Mouse (Mus musculus) gastrocnemius, postnatal 14 days (tissue): ENCODE measurements around the gene Traf2. TPM values are rescaled to one million over a fixed set of nuclear protein-coding genes. Genes with fewer than 3 reads are reported as not detected.

ENCODE experiments used
- DNase-seq: peaks from one replicate; pipeline ENCODE4 v3.0.0; 2021; ENCODE audit warnings: mixed read lengths
- intact Hi-C: fragments of 180-260 bp; cut with DNase I; formaldehyde crosslinking; loops from one replicate; pipeline ENCODE4 v1.15.1; 2025; ENCODE audit warnings: low total_unique reads
- long read RNA-seq, 2 experiments: library from polyadenylated mRNA; stranded (forward); transcript quantifications; one replicate each; pipeline ENCODE4 v2.0.0; 2021
- total RNA-seq, 2 experiments: library from RNA; stranded (reverse); gene quantifications; 2 replicates each; pipeline ENCODE4 v1.2.3; 2021

The Traf2 gene
- 10 to 100 TPM in 1 of 2 experiments, 1 to 10 TPM in 1; 9.7 to 13.3 TPM for total RNA-seq
- long read RNA-seq, experiment 1, transcript Traf2-201 (11 exons, 3,044 nt): major isoform, 15 of 20 reads
- long read RNA-seq, experiment 1, partial matches to known transcripts: 3 of 20 reads
- long read RNA-seq, experiment 1, other reads (novel, unspliced or antisense): 0 of 20 reads
- long read RNA-seq, experiment 2, transcript Traf2-201 (11 exons, 3,044 nt): major isoform, 12 of 19 reads
- long read RNA-seq, experiment 2, partial matches to known transcripts: 4 of 19 reads
- long read RNA-seq, experiment 2, other reads (novel, unspliced or antisense): 1 of 19 reads

DNA sequence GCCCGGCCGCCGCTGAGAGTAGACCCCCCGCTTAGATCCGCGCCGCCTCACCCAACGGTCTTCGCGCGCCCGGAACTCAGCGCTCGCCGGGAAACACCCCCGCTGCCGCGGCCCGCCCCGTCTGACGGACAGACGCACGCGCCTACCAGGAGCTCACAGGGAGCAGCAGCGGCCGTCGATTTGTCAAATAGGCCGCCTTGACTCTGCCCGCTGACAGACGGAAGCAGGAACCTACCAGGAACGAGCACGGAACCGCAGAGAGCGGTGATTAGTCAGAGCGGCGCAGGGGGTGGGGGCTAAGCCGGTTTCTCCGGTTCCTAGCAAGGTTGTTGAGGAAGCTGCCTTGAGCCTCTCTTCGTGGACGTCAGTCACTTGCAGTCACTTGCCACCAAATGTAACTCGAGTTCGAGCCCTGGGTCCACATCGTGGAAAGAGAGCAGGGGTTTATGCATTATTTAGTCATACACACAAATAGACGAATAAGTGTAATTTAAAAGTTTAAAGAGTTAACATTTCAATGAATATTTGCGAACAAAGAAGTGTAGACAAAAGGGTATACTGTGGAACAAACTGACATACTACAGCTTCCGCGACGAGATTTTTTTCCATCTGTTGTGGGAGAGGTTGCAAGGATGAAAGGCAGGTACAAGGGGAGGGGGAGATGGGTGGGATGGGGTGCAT, at the start of gene Traf2:
TSS of gene Traf2 (minus strand) at position 130 of the 681 bp plus-strand sequence.
- DNase-seq: peak; percentile 98
- intact Hi-C loops: no loop called here

DNA sequence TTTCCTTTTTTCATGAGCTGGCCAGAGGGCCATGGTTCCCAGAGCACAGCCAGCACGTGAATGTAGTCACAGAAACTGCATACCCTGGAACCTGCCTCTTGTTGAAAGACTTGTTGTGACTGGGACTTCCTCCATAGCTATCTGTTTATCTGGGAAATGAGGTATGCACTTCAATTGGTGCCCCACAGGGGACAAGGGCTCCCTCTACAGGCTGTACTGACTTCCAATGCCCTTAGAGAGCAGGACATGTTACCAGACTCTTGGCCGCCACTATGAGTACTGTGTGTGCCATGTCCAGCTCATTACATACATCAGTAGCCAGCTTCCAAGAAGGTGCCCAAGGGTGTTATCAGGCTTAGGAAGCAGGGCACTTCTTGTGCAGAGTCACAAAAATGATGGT, 45.1 kb upstream of the Traf2 start:
- no peak for DNase-seq
- intact Hi-C loops: no loop called here

DNA sequence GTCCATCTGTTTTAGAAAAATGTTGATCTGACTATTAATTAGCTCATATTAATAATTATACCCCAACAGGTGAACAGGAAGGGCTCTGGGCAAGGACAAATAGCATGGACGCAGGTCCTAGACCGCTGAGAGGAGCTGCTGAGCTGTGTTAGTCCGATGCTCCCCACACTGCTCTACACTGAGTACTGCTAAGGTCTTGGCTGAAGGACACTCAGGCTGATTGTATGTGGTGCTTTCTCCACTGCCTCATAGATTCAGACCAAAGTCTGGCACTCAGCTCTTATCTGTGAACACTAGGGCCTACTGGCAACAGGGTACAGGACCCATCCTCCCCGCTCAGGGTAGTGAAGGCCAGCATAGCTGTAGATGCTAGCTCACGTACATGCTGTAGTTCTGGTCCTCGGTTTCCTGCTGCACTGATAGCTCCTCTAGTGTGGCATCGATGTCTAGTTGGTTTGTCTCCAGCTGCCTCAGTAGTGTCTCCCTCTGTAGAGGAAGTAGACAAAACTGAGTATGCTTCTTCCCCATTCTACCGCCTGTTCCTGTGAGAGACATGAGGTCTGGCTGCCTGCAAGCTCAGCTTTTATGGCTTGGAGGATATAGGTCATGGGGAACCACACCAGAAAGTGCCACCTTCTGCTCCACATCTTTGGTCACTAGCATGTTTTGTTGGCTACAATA, 41.6 kb upstream of the Traf2 start:
- intact Hi-C loops: no loop called here
- no peak for DNase-seq

- DNase-seq: no peak
- intact Hi-C loops: no loop called here
Measured at GRCm38 (mm10) chr2:25587290-25587689, 40.5 kb upstream of the Traf2 start.

GRCm38 (mm10) chr2:25585601-25586000, 38.9 kb upstream of the Traf2 start:
- no peak for DNase-seq
- intact Hi-C loops: no loop called here

- DNase-seq: no peak
- intact Hi-C loops: no loop called here
Measured at GRCm38 (mm10) chr2:25584856-25585255, 38.1 kb upstream of the Traf2 start.

DNA sequence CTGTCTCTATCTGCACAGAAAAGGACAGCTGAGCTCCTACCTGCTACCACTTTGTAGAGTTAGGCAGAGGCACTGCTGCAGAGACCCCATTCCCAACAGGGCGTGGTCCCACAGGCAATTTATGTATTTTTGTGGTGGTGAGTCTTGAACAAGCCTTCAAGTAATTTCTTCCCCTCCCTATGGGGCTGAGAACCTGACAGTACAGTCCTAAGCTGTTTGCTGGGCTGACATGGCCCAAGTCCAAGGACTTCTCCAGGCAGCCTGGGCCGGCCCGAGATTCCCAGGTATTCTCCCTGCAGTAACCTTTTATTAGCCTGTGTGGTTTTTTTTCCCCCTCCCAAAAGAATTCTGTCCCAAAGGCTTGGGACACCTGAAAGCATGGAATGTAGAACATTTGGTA, 37.4 kb upstream of the Traf2 start:
- DNase-seq: no peak
- intact Hi-C loops: no loop called here

DNA sequence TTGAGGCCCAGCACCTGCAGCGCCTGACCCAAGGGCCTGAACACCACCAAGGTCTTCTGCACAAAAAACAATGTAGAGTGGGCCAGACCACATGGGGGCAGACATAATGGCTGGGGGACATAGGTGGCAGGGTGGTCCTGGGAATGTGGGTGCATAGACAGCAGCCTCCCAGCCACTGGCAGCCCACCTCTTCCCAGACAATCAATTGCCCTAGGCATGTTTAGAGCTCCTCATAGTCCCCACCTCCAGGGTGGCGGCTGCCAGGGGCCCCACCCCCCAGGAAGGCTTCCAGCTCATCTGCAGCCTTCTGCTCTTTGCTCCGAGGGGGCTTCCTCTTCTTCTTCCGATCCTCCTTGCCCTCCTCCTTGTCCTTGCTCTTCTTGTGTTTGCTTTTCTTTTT, 36.8 kb upstream of the Traf2 start:
- intact Hi-C loops: no loop called here
- no peak for DNase-seq

DNA sequence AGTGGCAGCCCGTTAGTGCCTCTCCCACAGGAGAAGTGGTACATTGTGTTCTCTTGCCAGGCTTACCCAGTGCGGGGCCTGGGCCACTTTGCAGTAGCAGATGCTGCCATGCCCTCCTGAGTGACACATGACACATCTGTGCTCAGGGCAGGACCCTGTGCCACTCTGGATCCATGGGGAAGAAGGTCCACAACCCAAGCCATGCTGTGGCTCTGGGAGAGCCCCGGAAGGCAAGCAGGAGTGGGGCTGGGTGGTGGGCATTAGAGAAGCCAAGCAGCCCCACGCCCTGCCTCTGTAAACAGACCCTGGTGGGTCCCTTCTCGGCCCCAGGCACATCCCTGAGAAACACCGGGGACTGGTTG, 36.4 kb upstream of the Traf2 start:
- no peak for DNase-seq
- intact Hi-C loops: no loop called here

DNA sequence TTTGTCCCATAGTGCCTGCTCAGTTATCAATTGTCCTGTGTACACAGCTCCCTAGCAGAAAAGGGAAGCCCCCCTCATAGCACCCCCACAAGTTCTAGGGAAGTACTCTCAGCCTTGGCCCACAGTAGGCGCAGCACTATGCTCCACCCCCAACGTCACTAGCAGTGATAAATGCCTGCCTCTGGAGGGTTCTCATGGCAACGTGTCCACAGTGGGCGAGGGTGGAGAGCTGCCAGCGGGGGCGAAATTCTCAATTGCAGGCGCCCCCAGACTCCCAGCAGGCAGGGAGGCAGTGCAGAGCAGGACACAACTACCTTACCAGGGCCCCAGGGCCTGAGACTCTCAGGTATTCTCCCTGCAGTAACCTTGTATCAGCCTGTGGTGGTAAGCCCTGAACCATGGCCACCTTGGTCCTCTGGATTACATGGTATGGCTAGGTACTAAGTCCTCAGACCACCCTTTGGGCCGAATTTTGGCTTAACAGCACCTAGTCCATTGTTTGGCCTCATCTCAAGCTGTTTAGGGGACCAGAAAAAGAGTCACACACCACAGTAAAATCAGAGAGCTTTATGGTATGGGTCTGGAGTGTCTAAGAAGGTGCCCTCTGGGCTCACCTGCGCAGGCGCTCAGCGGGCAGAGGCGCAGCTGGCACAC, 35.9 kb upstream of the Traf2 start:
- intact Hi-C loops: no loop called here

GRCm38 (mm10) chr2:25581901-25582301, 35.2 kb upstream of the Traf2 start:
- intact Hi-C loops: no loop called here
- no peak for DNase-seq

More for the DNA sequence above, 35.9 kb upstream of the Traf2 start:
- peak; percentile 24 for DNase-seq

DNA sequence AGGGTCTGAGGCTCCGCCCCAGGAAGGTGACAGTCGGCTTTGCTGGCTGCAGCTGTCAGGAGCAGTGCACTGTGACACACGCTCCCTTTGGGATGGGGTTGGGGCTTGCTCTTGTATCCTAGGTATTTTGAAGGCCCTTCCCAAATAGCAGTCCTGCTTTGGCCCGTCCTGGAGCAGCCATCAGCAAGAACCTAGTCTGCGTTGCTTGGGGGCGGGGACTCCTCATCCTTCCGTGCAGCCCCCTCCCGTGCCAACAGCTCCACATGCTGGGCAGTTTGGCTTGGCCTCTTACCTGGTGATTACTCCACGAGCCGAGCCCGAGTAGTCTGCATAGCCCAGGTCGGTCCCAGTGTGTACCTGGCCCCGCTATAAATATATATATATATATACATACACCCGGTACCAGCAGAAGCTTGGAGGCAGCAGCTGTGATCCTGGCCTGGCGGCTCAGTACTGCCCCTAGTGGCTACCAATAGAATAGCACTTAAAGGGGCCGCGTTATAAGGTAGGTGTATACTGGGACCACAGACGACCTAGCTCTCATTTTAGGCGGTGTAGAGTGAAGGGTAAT, 34.6 kb upstream of the Traf2 start, which contains the start of gene Ajm1:
TSS of gene Ajm1 (minus strand) at position 464 of the 571 bp plus-strand sequence.
- DNase-seq: peak; percentile 45
- intact Hi-C loops: no loop called here

DNA sequence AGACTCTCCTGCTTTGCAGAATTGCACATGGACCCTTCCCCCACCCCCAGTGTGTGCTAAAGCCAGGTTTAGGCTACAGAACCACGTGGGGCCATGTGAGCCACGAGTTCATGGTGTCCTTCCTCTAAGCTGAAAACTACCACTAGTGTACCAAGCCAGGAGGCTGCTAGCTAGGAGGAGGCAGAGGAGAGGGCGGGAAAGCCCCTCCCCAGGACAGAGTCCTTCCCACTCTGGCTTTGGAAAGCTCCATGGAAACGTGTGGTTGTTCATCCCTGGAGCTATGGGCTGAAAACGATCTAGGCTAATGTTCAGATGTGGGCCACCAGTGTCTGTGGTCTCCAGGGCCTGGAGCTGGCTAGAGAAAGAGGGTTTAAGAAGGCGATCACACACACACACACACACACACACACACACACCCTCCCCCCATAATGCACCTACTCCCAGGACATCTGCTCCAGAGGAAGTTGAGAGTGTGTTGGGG, 33.9 kb upstream of the Traf2 start:
- DNase-seq: no peak

DNA sequence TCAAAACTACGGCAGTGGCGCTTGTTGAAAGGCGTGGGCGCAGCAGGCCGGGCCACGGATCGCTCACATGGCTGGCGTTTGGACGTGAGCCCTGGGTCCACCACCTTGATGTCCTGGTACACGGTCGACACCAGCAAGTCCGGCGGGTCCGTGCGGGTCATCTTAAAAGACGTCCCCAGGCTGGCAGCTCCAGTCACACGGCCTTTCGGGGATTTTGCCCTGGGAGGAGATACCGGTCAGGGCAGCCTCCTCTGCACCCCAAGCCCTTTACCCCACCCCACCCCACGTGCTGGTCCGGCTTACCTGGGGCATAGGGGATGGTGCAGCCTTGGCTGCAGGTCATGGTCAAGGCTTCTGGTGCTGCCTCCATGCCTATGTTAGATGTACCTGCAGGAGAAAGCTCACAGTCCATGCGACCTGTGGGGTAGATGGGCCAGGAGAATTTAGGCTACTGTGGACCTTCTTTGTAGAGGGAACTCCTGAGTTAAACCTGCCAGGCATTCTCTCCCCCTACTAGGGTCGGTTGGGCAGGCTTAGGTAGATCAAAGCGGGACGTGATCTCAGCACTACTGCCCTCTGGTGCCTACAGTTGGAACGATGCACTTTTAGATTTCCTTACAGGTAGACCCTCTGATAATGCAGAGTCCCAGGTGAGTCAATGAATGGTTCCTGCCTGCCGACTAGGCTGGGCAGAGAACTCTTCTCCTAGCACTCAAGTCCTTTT, 33.2 kb upstream of the Traf2 start:
- DNase-seq: peak; percentile 17
- intact Hi-C loops: loop anchor here (10.0 kb wide), 1 partner anchor 65 kb away; no protein-coding TSS in a partner anchor

More for the DNA sequence above, 33.9 kb upstream of the Traf2 start:
- intact Hi-C loops: no loop called here

GRCm38 (mm10) chr2:25578796-25579736, 32.3 kb upstream of the Traf2 start:
- intact Hi-C loops: loop anchor here (10.0 kb wide), 1 partner anchor 64 kb away; no protein-coding TSS in a partner anchor
- DNase-seq: no peak

- DNase-seq: peak; percentile 25
- intact Hi-C loops: loop anchor here (10.0 kb wide), 1 partner anchor 63 kb away; no protein-coding TSS in a partner anchor
Measured at GRCm38 (mm10) chr2:25577951-25578795, 31.4 kb upstream of the Traf2 start.
